Mouse (Mus musculus): ENCODE results near the gene Psmb9. TPM values are rescaled to one million over a fixed set of nuclear protein-coding genes. Genes with fewer than 3 reads are reported as not detected.

Psmb9 gene
- total RNA-seq, 2 experiments from 2014 or later: 3.2 to 4.6 TPM

GRCm38 (mm10) chr17:34207456-34207855 is 19.9 kb upstream of the Psmb9 start:
- DNase-seq: no peak

GRCm38 (mm10) chr17:34206731-34207130 is 19.2 kb upstream of the Psmb9 start:
- no peak for DNase-seq
- intact Hi-C loops (cut with DNase I): no loop called here

More at GRCm38 (mm10) chr17:34207456-34207855, 19.9 kb upstream of the Psmb9 start:
- intact Hi-C loops (cut with DNase I): no loop called here

- DNase-seq: peak; percentile 48 to 50
- intact Hi-C loops (cut with DNase I): loop anchor here (2.0 kb wide), 1 partner anchor 29 kb away; no protein-coding TSS in a partner anchor
These were observed 18.2 kb upstream of the Psmb9 start for GRCm38 (mm10) chr17:34205746-34206176.

DNA sequence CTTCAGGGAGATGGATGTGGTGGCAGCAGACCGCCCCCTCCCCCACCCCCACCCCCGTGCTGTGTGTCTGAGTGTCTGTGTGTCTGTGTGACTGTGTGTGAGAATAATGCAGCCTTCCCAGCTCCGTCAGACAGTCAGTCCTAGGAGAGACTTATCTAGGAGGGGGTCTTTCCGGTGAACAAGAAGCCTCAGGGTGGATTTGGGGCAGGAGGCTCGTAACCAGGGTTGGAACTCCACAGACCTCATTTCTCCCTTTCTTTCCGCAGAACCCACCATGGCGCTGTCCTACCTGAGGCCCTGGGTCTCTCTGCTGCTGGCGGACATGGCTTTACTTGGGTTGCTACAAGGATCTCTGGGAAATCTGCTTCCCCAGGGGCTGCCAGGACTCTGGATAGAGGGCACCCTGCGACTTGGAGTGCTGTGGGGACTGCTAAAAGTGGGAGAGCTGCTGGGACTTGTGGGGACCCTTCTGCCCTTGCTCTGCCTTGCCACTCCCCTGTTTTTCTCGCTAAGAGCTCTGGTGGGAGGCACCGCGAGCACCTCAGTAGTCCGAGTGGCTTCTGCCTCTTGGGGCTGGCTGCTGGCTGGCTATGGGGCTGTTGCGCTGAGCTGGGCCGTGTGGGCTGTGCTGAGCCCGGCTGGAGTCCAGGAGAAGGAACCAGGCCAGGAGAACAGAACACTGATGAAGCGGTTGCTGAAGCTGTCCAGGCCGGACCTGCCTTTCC is 17.6 kb upstream of the Psmb9 start:
- intact Hi-C loops (cut with DNase I): loop anchor here (2.0 kb wide), 1 partner anchor 30 kb away; no protein-coding TSS in a partner anchor
- DNase-seq: peak; percentile 56 to 57

DNA sequence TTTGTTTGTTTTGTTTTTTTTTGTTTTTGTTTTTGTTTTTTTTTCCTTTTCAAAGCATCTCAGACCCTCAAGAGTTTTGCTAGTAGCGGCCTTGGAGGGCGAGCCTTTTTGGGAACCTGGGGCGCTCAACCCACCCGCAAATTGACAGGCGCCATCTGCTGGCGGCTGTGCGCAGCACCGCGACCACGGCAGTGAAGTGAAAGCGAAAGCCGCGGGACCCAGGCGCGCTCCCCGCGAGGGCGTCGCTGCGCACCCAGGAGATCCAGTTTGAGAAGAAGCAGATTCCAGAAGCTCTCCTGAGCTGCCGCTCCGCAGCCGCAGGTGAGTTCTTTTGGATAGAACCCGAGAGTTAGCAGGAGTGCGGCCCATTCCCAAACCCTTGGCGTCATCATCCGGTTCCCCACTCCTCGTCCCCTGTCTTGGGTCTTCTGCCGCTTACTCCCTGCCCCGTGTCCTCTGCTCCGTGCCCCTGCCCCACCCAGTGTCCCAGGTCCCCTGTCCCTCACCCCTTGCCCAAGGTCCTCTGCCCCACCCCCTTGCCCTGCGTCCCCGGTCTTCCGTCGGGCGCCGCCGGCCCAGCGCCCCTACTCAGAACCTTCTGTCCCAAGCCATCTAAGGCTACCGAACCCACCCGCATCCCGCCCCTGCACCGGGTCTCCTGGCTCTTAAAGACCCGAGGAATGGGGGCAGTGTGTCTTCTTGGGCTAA is 16.9 kb upstream of the Psmb9 start:
- intact Hi-C loops (cut with DNase I): loop anchor here (1.0 to 2.0 kb wide), 2 partner anchors 30 to 33 kb away; no protein-coding TSS in a partner anchor
- DNase-seq: peak; percentile 92 to 94

DNA sequence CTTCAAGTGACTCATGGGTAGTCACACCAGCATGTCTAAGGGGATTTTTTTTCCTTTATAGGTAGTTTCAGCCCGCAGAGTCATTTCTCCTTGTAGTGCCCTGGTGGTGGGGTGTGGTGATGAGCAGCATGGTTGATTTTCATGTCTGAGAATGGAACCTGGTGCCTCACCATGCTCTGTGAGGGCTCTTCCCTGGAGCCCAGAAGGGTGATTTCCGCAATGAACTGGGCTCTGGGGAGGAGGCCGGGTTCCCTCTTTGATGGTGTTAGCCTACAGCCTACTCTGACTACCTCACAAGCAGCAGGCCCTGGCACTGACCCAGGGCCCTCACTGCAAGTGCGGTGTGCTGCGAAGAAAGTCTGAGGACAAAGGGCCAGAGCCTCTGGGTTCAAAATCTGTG is 15.9 kb upstream of the Psmb9 start, which contains the start of gene Tap2:
TSS of gene Tap2 (plus strand) at position 84 of the 400 bp plus-strand sequence.
- intact Hi-C loops (cut with DNase I): no loop called here
- no peak for DNase-seq

- DNase-seq: no peak
- intact Hi-C loops (cut with DNase I): no loop called here
These were observed 15.3 kb upstream of the Psmb9 start for GRCm38 (mm10) chr17:34202760-34203442.

- intact Hi-C loops (cut with DNase I): no loop called here
- no peak for DNase-seq
These were observed 14.0 kb upstream of the Psmb9 start for GRCm38 (mm10) chr17:34201506-34202055.

DNA sequence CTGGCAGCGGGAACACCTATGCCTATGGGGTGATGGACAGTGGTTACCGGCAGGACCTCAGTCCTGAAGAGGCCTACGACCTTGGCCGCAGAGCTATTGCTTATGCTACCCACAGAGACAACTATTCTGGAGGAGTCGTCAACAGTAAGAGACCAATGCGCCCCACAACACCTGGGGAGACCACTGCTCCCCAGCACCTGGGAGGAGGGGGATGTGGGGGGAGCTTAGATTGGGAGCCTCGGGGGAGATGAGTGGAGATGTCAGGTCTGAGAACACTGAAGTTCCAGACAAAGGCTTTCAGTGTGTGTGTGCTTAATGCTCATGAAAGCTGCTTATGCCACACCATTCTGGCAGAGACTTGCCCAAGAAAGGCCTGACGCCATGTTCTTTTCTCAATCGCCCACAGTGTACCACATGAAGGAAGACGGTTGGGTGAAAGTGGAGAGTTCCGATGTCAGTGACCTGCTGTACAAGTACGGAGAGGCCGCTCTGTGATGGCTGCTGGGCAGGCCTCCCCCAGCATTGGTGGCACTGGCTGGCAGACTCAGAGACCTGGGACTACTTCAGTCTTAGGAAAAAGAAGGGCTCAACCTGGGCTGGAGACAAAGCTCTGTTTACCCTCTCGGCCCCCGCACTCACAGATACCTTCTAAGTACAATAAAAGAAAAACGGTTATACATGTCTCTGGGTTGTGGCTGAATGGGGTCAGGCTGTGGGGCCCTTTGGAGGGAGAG is 13.4 kb upstream of the Psmb9 start:
- intact Hi-C loops (cut with DNase I): no loop called here
- DNase-seq: no peak

- DNase-seq: no peak
- intact Hi-C loops (cut with DNase I): no loop called here
These were observed 12.5 kb upstream of the Psmb9 start for GRCm38 (mm10) chr17:34200047-34200446.

- no peak for DNase-seq
- intact Hi-C loops (cut with DNase I): no loop called here
These were observed 11.6 kb upstream of the Psmb9 start for GRCm38 (mm10) chr17:34199050-34199619.

- intact Hi-C loops (cut with DNase I): no loop called here
These were observed 11.0 kb upstream of the Psmb9 start for GRCm38 (mm10) chr17:34198521-34198912.

DNA sequence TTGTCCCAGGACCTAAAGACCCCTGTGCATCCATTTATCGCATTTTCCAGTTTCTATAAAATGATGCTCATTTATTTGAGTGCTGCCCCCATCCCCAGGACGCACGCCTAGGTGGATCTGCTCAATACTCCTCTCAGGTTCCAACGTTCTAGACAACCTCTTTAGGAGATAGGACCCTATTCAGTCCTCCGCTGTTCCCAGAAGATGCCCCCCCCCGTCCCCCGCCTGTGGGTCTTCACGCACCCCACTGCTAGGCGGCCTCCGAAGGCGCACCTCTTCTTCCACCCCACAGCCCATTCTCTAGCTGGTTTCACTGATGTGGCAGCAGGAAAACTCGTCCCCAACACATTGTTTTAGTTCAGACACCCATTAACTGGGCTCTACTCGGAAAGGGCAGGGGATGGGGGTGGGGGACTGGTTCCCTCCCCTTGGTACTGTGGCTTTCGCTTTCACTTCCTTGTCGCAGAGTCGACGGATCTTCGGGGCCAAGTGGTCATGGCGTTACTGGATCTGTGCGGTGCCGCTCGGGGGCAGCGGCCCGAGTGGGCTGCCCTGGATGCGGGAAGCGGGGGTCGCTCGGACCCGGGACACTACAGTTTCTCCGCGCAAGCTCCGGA is 10.4 kb upstream of the Psmb9 start:
- intact Hi-C loops (cut with DNase I): no loop called here
- peak; percentile 62 to 68 for DNase-seq

More at GRCm38 (mm10) chr17:34198521-34198912, 11.0 kb upstream of the Psmb9 start:
- DNase-seq: no peak

DNA sequence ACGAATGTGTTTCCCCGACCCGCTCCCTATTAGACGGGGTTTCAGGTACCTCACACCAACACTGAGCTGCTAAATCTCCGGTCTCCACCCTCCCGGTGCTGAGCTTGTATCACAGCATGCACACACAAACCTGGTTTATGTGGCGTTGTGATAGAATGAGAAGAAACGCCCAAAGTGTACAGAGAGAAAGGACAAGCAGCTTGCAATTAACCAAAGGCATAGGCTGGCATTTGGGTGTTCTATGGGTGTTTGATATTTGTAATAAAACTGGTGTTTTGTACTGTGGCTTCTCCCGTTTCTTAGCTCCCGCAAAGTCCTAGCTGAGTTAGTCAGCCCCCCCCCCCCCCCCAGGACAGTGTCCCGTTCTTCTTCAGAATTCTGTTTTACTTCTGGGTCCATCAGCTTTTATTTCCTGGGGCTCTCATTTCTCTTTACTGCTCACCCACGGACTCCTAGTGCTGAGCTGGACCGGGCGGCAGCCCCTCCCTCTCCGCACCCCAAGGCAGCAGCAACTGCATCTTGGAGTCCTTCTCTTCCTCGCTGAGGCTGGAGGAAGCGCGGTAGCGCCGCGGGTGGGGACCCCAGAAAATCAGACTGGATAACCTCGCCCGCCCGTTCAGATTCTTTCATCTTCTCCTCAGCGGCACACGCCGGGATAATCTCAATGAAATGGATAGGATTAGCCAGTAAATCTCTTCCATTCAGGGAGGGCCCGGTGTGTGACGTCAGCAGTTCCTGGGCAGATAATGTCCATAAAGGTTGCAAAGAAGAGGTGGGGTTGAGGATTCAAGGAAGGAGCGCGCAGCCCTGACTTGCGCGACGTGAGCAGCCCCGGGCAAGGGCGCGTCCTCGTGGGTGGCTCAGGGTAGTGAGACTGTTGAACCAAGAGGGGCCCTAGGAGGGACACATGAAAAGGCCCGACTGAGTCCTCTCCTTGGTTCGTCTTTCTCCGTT is 9.7 kb upstream of the Psmb9 start, which contains the start of gene Psmb8:
TSS of gene Psmb8 (plus strand) at position 781 of the 954 bp plus-strand sequence.
- intact Hi-C loops (cut with DNase I): no loop called here
- peak; percentile 92 to 94 for DNase-seq

DNA sequence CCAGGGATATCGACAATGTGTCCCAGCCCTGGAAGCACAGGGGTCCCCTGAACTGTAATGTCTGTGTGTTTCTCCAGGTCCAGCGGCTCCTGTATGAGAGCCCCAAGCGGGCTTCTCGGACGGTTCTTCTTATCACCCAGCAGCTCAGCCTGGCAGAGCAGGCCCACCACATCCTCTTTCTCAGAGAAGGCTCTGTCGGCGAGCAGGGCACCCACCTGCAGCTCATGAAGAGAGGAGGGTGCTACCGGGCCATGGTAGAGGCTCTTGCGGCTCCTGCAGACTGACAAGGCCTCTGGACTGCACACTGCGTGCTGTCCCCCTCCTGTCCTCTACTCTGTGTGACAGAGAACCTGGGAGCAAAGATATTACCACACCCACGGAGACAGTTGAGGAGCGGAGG is 8.9 kb upstream of the Psmb9 start:
- intact Hi-C loops (cut with DNase I): no loop called here
- DNase-seq: no peak

DNA sequence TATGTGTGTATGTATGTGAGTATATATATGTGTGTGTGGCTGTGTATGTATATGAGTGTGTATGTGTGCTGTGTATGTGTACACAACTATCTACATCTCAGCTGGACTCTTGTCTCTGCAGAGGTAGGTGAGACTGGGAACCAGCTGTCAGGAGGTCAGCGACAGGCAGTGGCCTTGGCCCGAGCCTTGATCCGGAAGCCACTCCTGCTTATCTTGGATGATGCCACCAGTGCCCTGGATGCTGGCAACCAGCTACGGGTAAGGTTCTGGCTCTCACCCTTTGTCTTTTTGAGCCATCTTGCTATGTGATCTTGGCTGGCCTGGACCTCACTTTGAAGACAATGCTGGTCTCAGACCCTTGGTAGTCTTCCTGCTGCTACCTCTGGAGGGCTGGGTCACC is 7.2 kb upstream of the Psmb9 start:
- DNase-seq: no peak
- intact Hi-C loops (cut with DNase I): no loop called here

- DNase-seq: no peak
- intact Hi-C loops (cut with DNase I): no loop called here
These were observed 5.9 kb upstream of the Psmb9 start for GRCm38 (mm10) chr17:34193468-34193867.

- DNase-seq: no peak
- intact Hi-C loops (cut with DNase I): no loop called here
These were observed 5.3 kb upstream of the Psmb9 start for GRCm38 (mm10) chr17:34192852-34193251.
